Comparison of ENCODE assay signal across 18 mouse cellular contexts in genomic region chr1:35930351-35930750, GRCm38 (mm10).
DNase-seq lines count a peak whose midpoint lies in the region; TF ChIP-seq lines count a peak whose summit lies in the region.
"Had no signal": no experiment of that assay in that cellular context is flagged by ENCODE, and none has a peak within 500 bp of the region (broad histone marks: within the 10 kb centered on the region; RNA-seq: fewer than 3 reads in every experiment).

No protein-coding gene starts in this region.

- TF ChIP-seq CTCF in embryonic fibroblast, embryonic 13.5 days (IDR thresholded peaks at IDR 0.05; ENCODE audit: borderline replicate concordance, insufficient read depth, low read length), result no peak

- H3K4me1 ChIP-seq in embryonic fibroblast, embryonic 13.5 days (ENCODE audit: control insufficient read depth, insufficient read depth, low read length), result peaks cover 14% of the 10 kb centered on the region; the same call in 1 of the 2 replicates
- H3K4me1 ChIP-seq: hindbrain, embryonic 15.5 days; midbrain, embryonic 12.5 days had no signal

- peak; percentile 41 for DNase-seq in urinary bladder, postnatal 14 days (ENCODE audit: low spot score)
- DNase-seq in urinary bladder, postnatal 25 days (ENCODE audit: low spot score), result no peak
- peak; percentile 12 for DNase-seq in cerebellum, adult 11 months
- peak; percentile 44 for DNase-seq in cerebellum, adult 9-10 months
- DNase-seq in embryo, embryonic 9.5 days (ENCODE audit: extremely low spot score), result no peak
- no peak for DNase-seq in left cerebral cortex, postnatal 25 days (ENCODE audit: low spot score in 2 of 2)
- no peak for DNase-seq in natural killer cell, adult 2 months (ENCODE audit: low spot score in 2 of 2)
- DNase-seq: adrenal gland, postnatal 25 days; gastrocnemius, postnatal 25 days; right cerebral cortex, postnatal 14 days; spleen, adult 18-20 months; thymus, adult 18-20 months; thymus, postnatal 4 days had no signal

- H3K27ac ChIP-seq in embryonic fibroblast, embryonic 13.5 days (ENCODE audit: insufficient read depth, low read length), result peak overlapping the region; percentile 28; the same call in 1 of the 2 replicates
- H3K27ac ChIP-seq: embryonic facial prominence, embryonic 10.5 days; hindbrain, embryonic 15.5 days; kidney, postnatal 0 days; midbrain, embryonic 12.5 days had no signal

- intact Hi-C loops in left cerebral cortex, postnatal 25 days (cut with DNase I), result no loop called here

- H3K4me3 ChIP-seq in embryonic fibroblast, embryonic 13.5 days (ENCODE audit: insufficient read depth, low read length), result no peak overlapping the region
- H3K4me3 ChIP-seq: embryonic facial prominence, embryonic 10.5 days; hindbrain, embryonic 15.5 days; midbrain, embryonic 12.5 days had no signal

- TF ChIP-seq POLR2A in embryonic fibroblast, embryonic 13.5 days (IDR thresholded peaks at IDR 0.05; ENCODE audit: low read depth, low read length), result no peak

Comparison
In these comparisons a context has a peak if more than half of its experiments do, and no peak if none do; other contexts are left out.
1. DNase-seq: peak in urinary bladder, postnatal 14 days (single experiment), cerebellum, adult 11 months (single experiment) and cerebellum, adult 9-10 months (single experiment); none in urinary bladder, postnatal 25 days (single experiment), embryo, embryonic 9.5 days (single experiment), left cerebral cortex, postnatal 25 days (0 of 2) and natural killer cell, adult 2 months (0 of 2).